Mouse (Mus musculus) erythroblast, embryonic 14.5 days (primary cell): ENCODE measurements around the gene Mogs.

Experiments
- GATA1 ChIP-seq: IDR thresholded peaks from 2 replicates; pipeline ENCODE4 v1.6.1; 2012; ENCODE audit warnings: low read length, inconsistent platforms, mixed read lengths
- TAL1 ChIP-seq: IDR thresholded peaks from 3 replicates; pipeline ENCODE4 v1.6.1; 2012; ENCODE audit warnings: low read length, inconsistent platforms, mixed read lengths

DNA sequence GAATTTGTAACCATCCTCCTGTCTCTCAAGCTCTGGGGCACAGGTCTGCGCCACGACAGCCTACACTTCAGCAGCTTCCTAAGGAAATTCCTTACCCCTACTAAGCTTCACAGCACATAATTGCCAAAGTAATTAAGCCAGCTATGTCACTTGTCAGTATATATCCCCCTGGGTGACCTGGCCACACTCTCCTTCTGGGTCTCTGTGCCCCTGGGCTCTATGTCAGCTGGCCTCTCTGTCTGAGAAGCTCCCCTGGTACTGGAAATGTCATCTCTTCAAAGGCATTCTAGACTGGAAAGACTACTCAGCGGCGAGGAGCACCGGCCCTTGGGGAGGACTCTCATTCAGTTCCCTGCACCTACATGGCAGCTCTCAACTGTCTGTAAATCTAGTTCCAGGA lies 7.7 kb downstream of the Mogs start:
- TF ChIP-seq GATA1 (no peak), TAL1 (no peak)
